Mouse (Mus musculus): ENCODE measurements around the gene Gm49510. TPM values are rescaled to one million over a fixed set of nuclear protein-coding genes. Genes with fewer than 3 reads are reported as not detected.

The Gm49510 gene
- total RNA-seq, 2 experiments from 2014 or later, result 0.48 to 0.73 TPM

DNA sequence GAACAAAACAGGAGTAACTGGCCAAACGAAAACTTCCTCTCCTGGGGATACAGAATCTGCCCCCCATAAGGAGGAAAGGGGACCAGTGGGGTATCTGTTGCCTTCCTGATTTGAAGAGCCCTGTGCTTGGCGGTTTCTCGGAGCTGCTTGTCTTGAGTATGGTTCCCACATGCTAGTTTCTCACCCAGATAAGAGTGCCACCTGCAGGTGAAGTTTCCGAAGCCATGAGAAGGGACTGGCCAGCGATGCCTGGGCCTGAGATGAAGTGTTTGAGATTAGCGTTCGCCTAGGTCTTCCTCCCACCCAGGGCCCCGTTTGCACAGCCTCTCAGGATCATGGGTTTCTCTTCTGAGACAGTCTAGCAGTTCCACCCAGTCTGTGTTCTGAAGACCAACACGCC, 12.6 kb downstream of the Gm49510 start:
- peak in 1 of 2 experiments; percentile 40 for DNase-seq (ENCODE audit: low spot score in 2 of 2)
- intact Hi-C loops (cut with DNase I), result loop anchor here (1.0 kb wide), 1 partner anchor 35 kb away; the partner anchor contains the start of gene Gga1

DNA sequence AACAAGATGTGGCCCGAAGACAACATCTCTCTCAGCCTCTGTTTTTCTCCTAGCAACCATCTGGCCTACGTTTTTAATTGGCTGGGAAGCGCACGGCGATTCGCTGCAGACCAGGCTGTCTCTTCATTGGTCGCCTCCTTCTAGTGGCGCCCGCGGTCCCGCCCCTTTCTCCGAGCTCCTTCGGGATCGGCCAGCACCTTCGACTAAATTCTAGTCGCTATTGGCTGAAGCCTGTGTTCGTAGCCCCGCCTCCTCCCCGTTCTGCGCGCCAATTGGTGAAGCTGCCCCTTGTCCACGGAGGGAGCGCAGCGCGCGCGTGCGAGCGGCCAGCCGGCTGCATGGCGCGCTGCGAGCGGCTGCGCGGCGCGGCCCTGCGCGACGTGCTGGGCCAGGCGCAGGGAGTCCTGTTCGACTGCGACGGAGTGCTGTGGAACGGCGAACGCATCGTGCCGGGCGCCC, 14.2 kb downstream of the Gm49510 start, which contains the start of gene Pdxp:
Gene Pdxp (plus strand): TSS at position 288 of the 459 bp plus-strand sequence.
- peak; percentile 96 to 99 for DNase-seq (ENCODE audit: low spot score in 2 of 2)
- intact Hi-C loops (cut with DNase I), result no loop called here

DNA sequence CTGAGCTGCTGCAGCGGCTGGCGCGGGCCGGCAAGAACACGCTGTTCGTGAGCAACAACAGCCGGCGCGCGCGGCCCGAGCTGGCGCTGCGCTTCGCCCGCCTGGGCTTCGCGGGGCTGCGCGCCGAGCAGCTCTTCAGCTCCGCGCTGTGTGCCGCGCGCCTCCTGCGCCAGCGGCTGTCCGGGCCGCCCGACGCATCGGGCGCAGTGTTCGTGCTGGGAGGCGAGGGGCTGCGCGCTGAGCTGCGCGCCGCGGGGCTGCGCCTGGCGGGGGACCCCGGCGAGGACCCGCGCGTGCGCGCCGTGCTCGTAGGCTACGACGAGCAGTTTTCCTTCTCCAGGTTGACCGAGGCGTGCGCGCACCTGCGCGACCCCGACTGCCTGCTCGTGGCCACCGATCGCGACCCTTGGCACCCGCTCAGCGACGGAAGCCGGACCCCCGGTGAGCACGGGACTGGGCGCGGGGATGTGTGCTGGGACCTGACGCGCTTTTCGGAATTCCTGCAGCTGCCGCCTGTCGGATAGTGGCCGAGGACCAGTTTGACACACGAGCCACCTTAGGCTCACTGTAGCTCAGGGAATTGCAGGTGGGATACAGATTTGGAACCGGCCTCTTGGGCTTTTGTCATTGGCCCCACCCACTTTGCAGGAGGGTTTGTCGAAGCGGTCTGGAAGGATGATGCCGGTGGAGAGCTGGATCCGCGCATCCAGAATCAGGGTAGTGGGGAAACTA, 14.8 kb downstream of the Gm49510 start:
- peak in 1 of 2 experiments; percentile 64 for DNase-seq (ENCODE audit: low spot score in 2 of 2)
- intact Hi-C loops (cut with DNase I), result no loop called here

DNA sequence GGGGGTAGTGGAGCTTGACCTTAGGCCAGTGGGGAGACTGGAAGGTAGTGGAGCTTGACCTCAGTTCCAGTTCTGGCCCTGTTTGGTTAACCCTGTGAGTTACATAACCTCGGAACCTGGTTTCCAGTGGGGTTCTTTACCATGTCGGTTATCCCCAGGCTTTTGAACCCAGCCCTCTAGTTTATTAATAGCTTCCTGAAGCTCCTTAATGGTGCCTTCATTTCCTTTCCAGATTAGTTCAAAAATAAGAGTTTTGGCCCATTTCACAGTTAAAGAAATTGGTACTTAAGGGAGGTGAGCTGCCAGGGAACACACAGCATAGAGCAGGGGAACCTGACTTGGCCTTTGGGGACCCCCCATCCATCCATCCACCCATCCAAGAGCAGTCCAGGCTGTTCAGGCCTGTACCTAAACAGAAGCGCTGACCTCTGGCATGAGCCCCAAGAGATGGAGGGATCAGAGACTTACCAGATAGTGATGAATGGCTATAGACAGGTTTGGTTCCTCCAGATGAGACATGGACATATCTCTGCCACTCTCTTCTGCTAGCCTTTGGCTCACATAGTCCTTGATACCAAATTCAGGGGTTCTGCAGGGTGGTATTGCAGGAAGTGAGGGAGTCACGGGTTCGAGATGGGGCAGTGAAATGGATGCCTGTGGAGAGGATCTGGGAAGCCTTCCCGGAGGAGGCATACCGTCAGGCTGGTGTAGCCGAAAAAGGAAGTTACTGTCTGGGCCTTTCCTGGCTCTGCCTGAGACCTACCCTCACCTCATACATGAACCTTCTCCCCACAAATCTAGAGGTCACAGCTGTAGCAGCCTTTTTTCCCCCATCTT, 15.6 kb downstream of the Gm49510 start:
- intact Hi-C loops (cut with DNase I), result loop anchor here (1.0 to 5.0 kb wide), 2 partner anchors 27 to 157 kb away; no protein-coding TSS in a partner anchor
- no peak for DNase-seq (ENCODE audit: low spot score in 2 of 2)

DNA sequence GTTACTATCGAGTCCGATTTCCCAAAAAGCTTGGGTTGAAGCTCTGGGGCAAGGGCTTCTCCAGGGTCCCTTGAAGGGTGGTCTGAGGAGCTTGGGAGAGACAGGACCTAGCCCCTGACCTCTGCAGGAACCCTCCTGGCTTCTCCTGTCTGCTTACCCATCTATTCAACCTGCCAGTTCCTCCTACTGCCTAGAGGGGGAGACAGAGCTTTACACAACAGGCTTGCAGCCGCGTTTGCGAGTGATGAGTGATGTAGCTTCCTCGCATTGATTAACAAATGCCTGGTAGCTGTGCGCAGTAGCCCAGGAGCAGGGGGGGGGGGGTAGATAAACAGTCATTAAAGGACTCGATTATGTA, 16.2 kb downstream of the Gm49510 start:
- DNase-seq (ENCODE audit: low spot score in 2 of 2), result peak; percentile 77 to 90
- intact Hi-C loops (cut with DNase I), result loop anchor here (1.0 to 5.0 kb wide), 2 partner anchors 27 to 157 kb away; no protein-coding TSS in a partner anchor

DNA sequence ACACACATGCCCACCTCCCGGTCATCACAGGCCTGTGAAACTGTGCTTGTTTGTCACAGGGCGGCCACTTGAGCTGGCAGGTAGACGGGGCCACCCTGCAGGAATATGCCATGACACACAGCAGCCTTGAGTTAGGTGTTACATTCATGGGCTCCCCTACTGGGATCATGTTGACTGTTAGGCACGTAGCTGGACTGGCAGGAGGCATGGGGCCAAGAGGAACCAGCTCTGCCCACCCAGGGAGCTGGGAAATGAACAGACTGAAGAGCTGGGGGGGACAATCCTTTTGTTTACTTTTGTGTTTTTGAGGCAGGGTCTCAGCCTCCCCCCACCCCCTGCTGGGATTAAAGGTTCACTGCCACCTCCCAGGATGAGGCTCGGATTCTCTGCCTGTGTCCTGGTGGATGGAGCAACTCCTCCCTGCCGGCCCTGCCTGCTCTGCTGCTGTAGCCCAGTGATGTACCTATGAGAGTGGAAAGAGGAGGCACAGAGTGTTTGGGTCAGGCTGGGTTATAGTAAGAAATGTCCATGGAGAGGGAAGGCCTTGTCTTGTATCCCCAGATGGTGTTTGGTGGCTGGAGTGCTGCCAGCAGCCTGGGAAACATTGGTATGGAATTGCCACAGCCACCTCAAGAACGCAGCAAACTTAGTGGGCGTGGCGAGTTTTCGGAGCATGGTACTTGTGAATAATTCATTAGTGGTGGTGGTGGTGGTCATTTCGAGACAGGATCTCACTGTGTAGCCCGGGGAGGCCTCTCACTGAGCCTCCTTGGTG, 16.8 kb downstream of the Gm49510 start:
- intact Hi-C loops (cut with DNase I), result loop anchor here (5.0 kb wide), 1 partner anchor 156 kb away; no protein-coding TSS in a partner anchor
- DNase-seq (ENCODE audit: low spot score in 2 of 2), result peak in 1 of 2 experiments; percentile 57

DNA sequence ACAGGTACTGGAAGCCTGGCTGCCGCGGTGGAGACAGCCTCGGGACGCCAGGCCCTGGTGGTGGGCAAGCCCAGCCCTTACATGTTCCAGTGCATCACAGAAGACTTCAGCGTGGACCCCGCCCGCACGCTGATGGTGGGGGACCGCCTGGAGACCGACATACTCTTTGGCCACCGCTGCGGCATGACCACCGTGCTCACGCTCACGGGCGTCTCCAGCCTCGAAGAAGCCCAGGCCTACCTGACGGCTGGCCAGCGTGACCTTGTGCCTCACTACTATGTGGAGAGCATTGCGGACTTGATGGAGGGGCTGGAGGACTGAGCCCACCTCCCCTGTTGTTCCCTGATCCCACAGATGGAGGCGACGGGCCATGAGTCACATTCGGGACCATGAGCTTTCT, 18.7 kb downstream of the Gm49510 start:
- intact Hi-C loops (cut with DNase I), result loop anchor here (5.0 kb wide), 1 partner anchor 154 kb away; no protein-coding TSS in a partner anchor
- DNase-seq (ENCODE audit: low spot score in 2 of 2), result no peak

DNA sequence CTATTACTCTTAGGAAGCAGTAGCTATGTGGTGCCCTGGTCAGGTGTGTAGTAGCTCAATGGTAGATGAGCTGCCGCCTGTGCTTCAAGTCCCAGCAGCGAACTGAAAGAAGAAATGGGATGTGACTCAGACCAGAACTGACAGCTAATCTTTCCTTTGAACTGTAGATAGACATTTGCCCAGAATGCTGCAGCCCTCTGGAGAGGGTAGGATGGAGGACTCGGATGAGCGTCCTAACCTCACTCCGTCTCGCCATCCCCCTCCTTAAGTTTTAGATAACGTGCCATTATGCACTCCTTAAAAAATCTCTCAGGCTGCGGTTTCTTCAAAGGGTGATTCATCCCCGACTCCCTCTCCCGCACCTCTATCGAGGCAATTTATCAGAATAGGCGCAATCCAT, 20.4 kb downstream of the Gm49510 start:
- no peak for DNase-seq (ENCODE audit: low spot score in 2 of 2)
- intact Hi-C loops (cut with DNase I), result loop anchor here (5.0 kb wide), 1 partner anchor 152 kb away; no protein-coding TSS in a partner anchor

DNA sequence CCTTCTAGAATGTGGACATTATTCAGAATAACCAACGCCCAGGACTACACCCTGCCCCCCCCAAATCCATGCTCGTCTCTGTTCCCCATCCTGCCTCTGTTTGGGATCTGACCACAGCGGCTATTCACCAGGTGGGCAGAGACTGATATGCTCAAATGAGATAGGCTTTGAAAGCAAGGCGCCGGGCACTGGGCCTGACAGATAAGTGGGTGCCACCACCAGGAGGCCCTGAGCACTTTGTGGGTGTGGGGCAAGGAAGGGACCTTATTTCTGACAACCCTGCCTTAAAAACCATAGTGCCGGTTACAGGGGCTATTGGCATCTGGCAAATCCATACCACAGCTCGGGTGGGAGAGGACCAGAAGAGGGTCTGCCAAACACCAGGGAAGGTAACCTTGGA, 23.2 kb downstream of the Gm49510 start:
- DNase-seq (ENCODE audit: low spot score in 2 of 2), result no peak
- intact Hi-C loops (cut with DNase I), result no loop called here

DNA sequence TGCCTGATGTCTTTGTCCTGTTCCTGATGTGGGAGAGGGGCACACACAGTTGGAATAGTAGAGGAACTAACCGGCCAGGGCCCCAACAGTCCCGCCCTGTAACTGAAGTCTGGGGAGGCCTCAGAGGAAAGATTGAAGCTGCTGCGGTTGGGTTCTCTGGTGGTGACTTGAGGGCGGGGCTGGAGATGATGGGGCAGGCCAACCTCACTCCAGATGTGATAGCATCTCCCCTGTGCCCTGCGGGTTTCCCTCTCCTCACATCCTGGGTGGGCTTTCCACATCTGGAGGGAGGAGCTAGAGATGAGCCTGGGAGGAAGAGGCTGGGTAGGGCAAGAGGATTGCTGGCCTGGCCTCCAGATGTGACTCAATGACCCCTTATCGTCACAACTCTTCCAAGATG, 24.1 kb downstream of the Gm49510 start:
- DNase-seq (ENCODE audit: low spot score in 2 of 2), result no peak
- intact Hi-C loops (cut with DNase I), result no loop called here

DNA sequence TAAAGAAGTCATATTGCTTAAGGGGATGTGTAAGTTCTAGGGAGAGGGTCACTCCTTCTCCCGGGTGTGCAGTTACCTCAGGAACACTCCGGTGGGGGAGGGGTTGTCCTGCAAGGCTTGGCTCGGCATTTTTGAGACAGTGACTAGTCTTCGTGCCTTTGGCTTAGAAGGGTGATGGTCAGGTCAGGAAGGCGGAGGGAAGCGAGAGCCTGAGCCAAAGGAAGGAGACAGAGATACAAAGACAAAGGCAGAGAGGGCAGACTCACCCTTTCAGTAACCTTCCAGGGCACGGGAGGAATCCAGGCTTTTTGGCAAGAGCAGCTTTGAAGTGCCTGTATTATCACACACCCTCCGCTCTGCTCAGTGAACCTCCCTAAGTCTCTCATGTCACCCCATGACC, 25.7 kb downstream of the Gm49510 start:
- intact Hi-C loops (cut with DNase I), result no loop called here
- no peak for DNase-seq (ENCODE audit: low spot score in 2 of 2)

DNA sequence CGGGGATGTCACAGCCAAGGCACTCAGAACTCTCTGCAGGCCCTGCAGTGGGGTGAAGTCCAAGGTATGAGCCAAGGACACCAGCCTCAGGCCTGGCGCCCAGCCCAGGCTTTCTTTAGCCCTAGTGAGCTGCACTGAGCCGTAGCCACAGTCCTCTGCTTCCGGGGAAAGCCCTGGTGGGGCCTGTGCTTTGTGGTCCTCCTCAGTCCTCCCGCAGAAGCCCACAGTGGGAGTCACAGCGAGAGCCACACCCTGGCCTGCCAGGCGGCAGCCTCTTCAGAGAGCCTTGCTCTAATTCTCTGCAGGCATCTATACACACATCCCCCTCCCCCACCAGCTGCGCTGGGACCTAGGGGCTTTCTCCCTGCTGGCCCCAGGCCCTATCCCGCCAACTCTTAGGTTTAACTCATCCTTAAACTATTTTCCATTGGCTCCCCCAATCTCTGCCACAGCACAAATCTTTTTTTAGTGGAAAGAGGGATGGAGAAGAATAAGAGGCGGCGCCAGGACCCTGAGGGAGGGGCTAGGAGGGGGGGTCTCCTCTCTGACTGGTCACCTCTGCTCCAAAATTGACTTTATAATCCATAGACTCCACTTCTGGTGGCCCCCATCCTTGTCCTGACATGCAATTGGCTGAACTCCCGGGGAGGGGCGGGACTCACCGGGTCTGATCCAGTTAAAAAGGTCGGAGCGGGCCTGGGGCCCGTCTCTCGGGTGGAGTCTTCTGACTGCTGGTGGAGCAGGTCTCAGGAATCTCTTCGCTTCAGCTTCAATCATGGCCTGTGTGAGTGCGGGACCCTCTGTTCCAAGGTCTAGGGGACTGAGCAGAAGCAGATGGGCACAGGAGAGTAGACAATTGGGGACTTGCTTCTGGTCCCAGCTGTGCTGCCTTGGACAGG, 26.8 kb downstream of the Gm49510 start, which contains the start of gene Lgals1:
Gene Lgals1 (plus strand): TSS at position 705 of the 899 bp plus-strand sequence.
- DNase-seq (ENCODE audit: low spot score in 2 of 2), result peak; percentile 50 to 54
- intact Hi-C loops (cut with DNase I), result no loop called here

DNA sequence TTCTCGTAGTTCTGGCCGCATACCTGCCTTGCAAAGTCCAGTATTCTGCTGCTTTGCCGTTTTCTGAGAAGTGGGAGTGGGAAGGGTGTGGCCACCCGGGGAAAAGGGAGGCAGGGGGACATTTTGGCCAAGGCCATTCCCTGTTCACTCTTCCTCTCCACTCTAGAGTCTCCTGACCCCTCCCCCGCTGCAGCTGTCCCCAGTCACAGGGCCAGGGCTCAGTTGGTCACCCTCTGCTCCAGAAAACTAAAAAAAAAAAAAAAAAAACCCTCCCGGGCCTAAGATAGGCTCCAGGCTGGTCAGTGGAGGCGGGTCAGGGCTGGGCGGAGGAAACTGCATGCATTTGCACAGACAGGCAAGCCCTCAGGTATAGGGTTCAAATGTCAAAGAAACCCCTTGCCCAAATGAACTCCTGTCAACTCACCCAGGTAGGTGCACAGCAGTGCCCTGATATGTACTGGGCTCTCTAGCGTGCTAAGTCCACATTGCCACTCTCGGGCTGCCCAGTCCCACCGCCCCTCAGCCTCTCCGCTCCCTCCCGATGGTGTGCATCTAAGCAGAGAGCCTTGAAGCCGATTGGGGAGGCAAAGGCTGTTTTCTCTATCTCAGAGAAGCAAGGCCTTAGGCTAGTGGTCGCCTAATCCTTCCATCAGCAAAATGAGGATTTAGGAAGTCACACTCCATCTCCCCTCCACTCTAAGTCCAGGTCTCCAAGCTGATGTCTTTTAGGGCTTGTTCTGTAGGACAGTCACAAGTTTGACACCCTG, 27.7 kb downstream of the Gm49510 start:
- DNase-seq (ENCODE audit: low spot score in 2 of 2), result no peak
- intact Hi-C loops (cut with DNase I), result no loop called here

DNA sequence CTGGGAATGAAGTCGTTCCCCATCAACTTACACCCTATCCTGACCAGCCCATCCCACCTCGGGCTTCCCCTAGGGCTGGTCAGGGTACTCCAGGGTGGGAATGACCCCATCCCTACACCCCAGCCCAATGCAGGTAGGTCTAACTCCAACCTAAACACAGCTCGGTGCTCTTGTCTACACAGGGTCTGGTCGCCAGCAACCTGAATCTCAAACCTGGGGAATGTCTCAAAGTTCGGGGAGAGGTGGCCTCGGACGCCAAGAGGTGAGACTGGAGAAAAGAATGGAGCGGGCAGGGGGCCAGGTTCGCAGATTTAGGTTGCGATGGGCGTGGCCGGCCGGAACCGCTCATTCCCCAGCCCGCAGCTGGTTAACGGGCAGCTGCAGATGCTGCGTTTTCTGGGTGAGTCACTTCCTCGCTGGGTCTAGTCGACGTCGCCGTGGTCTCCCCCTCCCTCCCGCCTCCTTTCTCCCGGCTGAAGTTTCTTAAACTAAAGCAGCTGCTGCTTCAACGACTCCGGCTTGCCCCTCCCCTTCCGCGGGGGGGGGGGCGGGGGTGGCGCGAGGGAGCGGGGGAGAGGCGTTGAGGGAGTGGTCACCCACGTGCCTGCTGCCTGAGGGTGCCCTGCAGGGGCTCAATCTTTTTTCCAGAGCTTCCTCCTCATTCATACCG, 28.5 kb downstream of the Gm49510 start:
- DNase-seq (ENCODE audit: low spot score in 2 of 2), result peak; percentile 45 to 78
- intact Hi-C loops (cut with DNase I), result no loop called here

DNA sequence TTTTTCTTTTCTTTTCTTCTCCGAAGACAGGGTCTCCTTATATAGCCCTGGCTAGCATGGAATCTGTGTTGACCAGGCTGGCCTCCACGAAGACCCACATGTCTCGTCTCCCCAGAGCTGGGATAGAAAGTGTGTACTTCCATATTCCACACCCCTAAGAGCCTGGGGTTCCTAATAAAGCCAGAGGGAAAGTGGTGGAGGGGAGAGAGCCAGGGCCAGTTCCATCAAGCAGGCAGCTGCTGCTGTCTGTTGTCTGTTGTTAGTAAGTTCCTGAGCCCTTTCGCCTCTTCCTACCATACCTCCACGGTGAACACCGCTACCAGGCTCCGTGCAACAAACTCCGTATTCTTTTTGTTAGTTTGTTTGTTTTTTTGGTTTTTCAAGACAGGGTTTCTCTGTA, 29.1 kb downstream of the Gm49510 start:
- no peak for DNase-seq (ENCODE audit: low spot score in 2 of 2)
- intact Hi-C loops (cut with DNase I), result no loop called here

DNA sequence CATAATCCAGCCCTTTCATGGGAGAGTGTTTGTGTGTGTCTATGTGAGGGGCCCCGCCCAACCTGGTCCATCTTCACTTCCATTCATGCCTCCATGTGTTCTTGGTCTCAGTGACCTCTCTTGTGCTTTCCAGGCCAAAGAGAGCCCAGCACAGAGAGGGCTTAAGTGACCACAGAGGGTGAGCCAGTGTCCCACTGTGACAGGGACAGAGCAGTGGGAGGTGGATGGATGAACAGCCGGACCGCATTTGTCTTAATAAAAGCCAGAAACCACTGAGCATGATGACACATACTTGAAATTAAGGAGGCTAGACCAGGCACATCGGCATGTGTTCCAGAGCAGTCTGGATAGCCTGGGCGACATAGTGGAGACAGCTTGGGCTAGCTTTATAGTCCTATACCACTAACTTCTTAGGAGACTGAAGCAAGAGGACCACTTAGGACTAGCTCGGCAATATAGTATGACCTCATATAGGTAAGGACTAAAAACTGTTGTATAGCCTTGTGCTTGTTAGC, 30.8 kb downstream of the Gm49510 start:
- DNase-seq (ENCODE audit: low spot score in 2 of 2), result no peak

DNA sequence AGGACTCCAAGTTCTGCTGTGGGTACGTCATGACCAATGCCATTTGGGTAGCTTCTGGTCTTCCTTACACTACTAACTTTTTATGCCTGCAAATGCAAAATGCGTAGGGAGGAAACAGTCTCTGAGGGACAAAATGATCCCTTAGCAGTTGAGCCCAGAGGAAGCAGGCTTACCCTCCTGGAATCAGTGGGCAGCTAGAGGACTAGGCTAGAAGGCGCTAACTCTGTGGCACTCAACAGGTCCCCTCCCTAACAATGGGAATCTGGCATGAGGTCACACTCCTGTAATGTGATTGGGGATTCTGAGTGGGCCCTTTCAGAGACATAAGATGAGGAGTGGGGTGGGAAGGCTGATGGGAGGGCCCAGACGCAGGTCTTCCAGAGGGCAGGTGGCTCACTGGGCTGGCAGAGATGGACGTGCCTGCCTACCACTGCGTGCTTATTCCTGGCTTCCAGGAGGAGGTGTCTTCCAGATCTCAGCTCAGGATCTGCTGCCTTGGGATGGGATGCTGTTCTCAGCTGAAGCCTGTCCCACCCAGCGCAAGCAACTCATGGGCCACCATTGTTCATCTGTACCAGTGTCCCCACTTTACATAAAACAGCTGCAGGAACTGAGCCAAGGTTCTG, 31.4 kb downstream of the Gm49510 start:
- DNase-seq (ENCODE audit: low spot score in 2 of 2), result no peak
- intact Hi-C loops (cut with DNase I), result no loop called here

More for the DNA sequence above, 30.8 kb downstream of the Gm49510 start:
- intact Hi-C loops (cut with DNase I), result no loop called here
